Mouse (Mus musculus) myocyte (in vitro differentiated cells): ENCODE measurements at regions not wholly inside any gene's neighbourhood (a gene's known extent, or its start where the extent isn't known, plus 50 kb on each side); places are given as distances from the start of the nearest gene placed in this dataset.

Source experiments
- H3K27me3 ChIP-seq: one replicate; pipeline ENCODE4 v1.6.1; 2011; ENCODE audit not compliant: control insufficient read depth, insufficient read depth, insufficient read length
- H3K36me3 ChIP-seq: one replicate; pipeline ENCODE4 v1.6.1; 2011; ENCODE audit not compliant: control insufficient read depth, insufficient read depth
- H3K4me2 ChIP-seq: one replicate; pipeline ENCODE4 v1.6.1; 2011; ENCODE audit warnings: low read depth, control low read depth
- H3K4me3 ChIP-seq: one replicate; pipeline ENCODE4 v1.5.1; 2011; ENCODE audit warnings: mild to moderate bottlenecking, control low read depth, moderate library complexity
- H3K79me2 ChIP-seq: one replicate; pipeline ENCODE4 v1.6.1; 2011; ENCODE audit not compliant: control insufficient read depth, insufficient read depth
- H3ac ChIP-seq: one replicate; pipeline ENCODE4 v1.6.1; 2011; ENCODE audit not compliant: control insufficient read depth, insufficient read length
- CEBPB ChIP-seq: IDR thresholded peaks from 2 replicates; pipeline ENCODE4 v1.6.1; 2011; ENCODE audit warnings: mild to moderate bottlenecking, moderate library complexity; ENCODE audit not compliant: poor library complexity, insufficient read depth, severe bottlenecking
- E2F4 ChIP-seq: IDR thresholded peaks from one replicate; pipeline ENCODE4 v1.6.1; 2011; ENCODE audit warnings: mild to moderate bottlenecking, control low read depth, moderate library complexity; ENCODE audit not compliant: insufficient read depth
- MAX ChIP-seq: IDR thresholded peaks from one replicate; pipeline ENCODE4 v1.6.1; 2011; ENCODE audit warnings: low read depth, mild to moderate bottlenecking, control low read depth
- MYOD1 ChIP-seq, 3 experiments: IDR thresholded peaks; one replicate each; pipeline ENCODE4 v1.6.1; 2011; ENCODE audit warnings: control low read depth in 2 of 3, low read depth in 2 of 3, mild to moderate bottlenecking in 2 of 3, moderate library complexity in 1 of 3; ENCODE audit not compliant: insufficient read length in 2 of 3, control insufficient read depth in 1 of 3
- MYOG ChIP-seq, 3 experiments: IDR thresholded peaks; one replicate each; pipeline ENCODE4 v1.6.1; 2011; ENCODE audit warnings: control low read depth in 2 of 3, low read depth in 2 of 3, mild to moderate bottlenecking in 2 of 3; ENCODE audit not compliant: insufficient read length in 2 of 3, control insufficient read depth in 1 of 3, insufficient read depth in 1 of 3
- POLR2A ChIP-seq: IDR thresholded peaks from one replicate; pipeline ENCODE4 v1.6.1; 2011; ENCODE audit warnings: low read depth, mild to moderate bottlenecking, control low read depth, moderate library complexity; ENCODE audit not compliant: insufficient read length
- POLR2AphosphoS2 ChIP-seq: IDR thresholded peaks from one replicate; pipeline ENCODE4 v1.6.1; 2011; ENCODE audit warnings: low read depth, control low read depth; ENCODE audit not compliant: insufficient read length
- REST ChIP-seq: IDR thresholded peaks from one replicate; pipeline ENCODE4 v1.6.1; 2011; ENCODE audit warnings: mild to moderate bottlenecking, control low read depth, moderate library complexity; ENCODE audit not compliant: insufficient read depth, insufficient read length
- SRF ChIP-seq: IDR thresholded peaks from one replicate; pipeline ENCODE4 v1.6.1; 2011; ENCODE audit warnings: low read depth; ENCODE audit not compliant: control insufficient read depth, insufficient read length
- TCF12 ChIP-seq: IDR thresholded peaks from one replicate; pipeline ENCODE4 v1.6.1; 2011; ENCODE audit warnings: mild to moderate bottlenecking, control low read depth; ENCODE audit not compliant: poor library complexity, insufficient read depth, severe bottlenecking
- TCF3 ChIP-seq: IDR thresholded peaks from one replicate; pipeline ENCODE4 v1.6.1; 2011; ENCODE audit warnings: low read depth, control low read depth; ENCODE audit not compliant: insufficient read length
- USF1 ChIP-seq: IDR thresholded peaks from one replicate; pipeline ENCODE4 v1.6.1; 2011; ENCODE audit warnings: low read depth, mild to moderate bottlenecking, control low read depth, moderate library complexity

GRCm38 (mm10) chr6:50822236-50823151, 168.3 kb upstream of the Npvf start:
- Histone ChIP-seq H3K36me3 (no peaks in the 10 kb centered on the region), H3K27me3 (peaks cover 30% of the 10 kb centered on the region), H3K4me2 (no peak overlapping the region), H3ac (no peak overlapping the region), H3K4me3 (no peak overlapping the region), H3K79me2 (no peaks in the 10 kb centered on the region)
- TF ChIP-seq MAX (no peak), TCF12 (no peak), REST (no peak), E2F4 (no peak), USF1 (no peak), MYOG (IDR thresholded peaks at IDR 0.05; ENCODE audit: control insufficient read depth in 1 of 3, insufficient read depth in 1 of 3, insufficient read length in 2 of 3, low read depth in 2 of 3) (no peak), MYOD1 (IDR thresholded peaks at IDR 0.05; ENCODE audit: control insufficient read depth in 1 of 3, insufficient read length in 2 of 3, low read depth in 2 of 3) (no peak), SRF (no peak), POLR2A (no peak), CEBPB (no peak), TCF3 (no peak)

GRCm38 (mm10) chr6:50823220-50823910, 169.1 kb upstream of the Npvf start:
- H3K36me3 ChIP-seq = no peaks in the 10 kb centered on the region

GRCm38 (mm10) chr6:50824466-50824865, 170.2 kb upstream of the Npvf start:
- H3K36me3 ChIP-seq = no peaks in the 10 kb centered on the region
- no peak overlapping the region for H3ac ChIP-seq
- H3K79me2 ChIP-seq = no peaks in the 10 kb centered on the region
- peaks cover 25% of the 10 kb centered on the region for H3K27me3 ChIP-seq
- no peak overlapping the region for H3K4me2 ChIP-seq
- H3K4me3 ChIP-seq = no peak overlapping the region
- TF ChIP-seq SRF (no peak), CEBPB (no peak), USF1 (no peak), TCF12 (no peak), MYOD1 (IDR thresholded peaks at IDR 0.05; ENCODE audit: control insufficient read depth in 1 of 3, insufficient read length in 2 of 3, low read depth in 2 of 3) (no peak), POLR2A (no peak), TCF3 (no peak), POLR2AphosphoS2 (no peak), REST (no peak), MAX (no peak), E2F4 (no peak), MYOG (IDR thresholded peaks at IDR 0.05; ENCODE audit: control insufficient read depth in 1 of 3, insufficient read depth in 1 of 3, insufficient read length in 2 of 3, low read depth in 2 of 3) (no peak)

More at GRCm38 (mm10) chr6:50823220-50823910, 169.1 kb upstream of the Npvf start:
- no peak overlapping the region for H3K4me3 ChIP-seq
- no peaks in the 10 kb centered on the region for H3K79me2 ChIP-seq
- TF ChIP-seq REST = no peak
- no peak for TF ChIP-seq TCF12
- TF ChIP-seq MYOG (IDR thresholded peaks at IDR 0.05; ENCODE audit: control insufficient read depth in 1 of 3, insufficient read depth in 1 of 3, insufficient read length in 2 of 3, low read depth in 2 of 3) = no peak
- TF ChIP-seq CEBPB = no peak
- TF ChIP-seq POLR2A = no peak
- no peak for TF ChIP-seq SRF
- no peak for TF ChIP-seq MAX
- TF ChIP-seq TCF3 = no peak
- TF ChIP-seq USF1 = no peak
- TF ChIP-seq POLR2AphosphoS2 = no peak
- no peak for TF ChIP-seq E2F4
- no peak for TF ChIP-seq MYOD1 (IDR thresholded peaks at IDR 0.05; ENCODE audit: control insufficient read depth in 1 of 3, insufficient read length in 2 of 3, low read depth in 2 of 3)
- no peak overlapping the region for H3ac ChIP-seq
- H3K4me2 ChIP-seq = no peak overlapping the region
- peaks cover 29% of the 10 kb centered on the region for H3K27me3 ChIP-seq

GRCm38 (mm10) chr6:50831725-50832124, 177.5 kb upstream of the Npvf start:
- no peaks in the 10 kb centered on the region for H3K36me3 ChIP-seq
- H3K27me3 ChIP-seq = peaks cover 8% of the 10 kb centered on the region
- no peak overlapping the region for H3K4me2 ChIP-seq
- H3K79me2 ChIP-seq = no peaks in the 10 kb centered on the region
- H3ac ChIP-seq = no peak overlapping the region
- no peak for TF ChIP-seq TCF12
- no peak for TF ChIP-seq TCF3
- no peak for TF ChIP-seq REST
- no peak for TF ChIP-seq E2F4
- no peak for TF ChIP-seq MYOG (IDR thresholded peaks at IDR 0.05; ENCODE audit: control insufficient read depth in 1 of 3, insufficient read depth in 1 of 3, insufficient read length in 2 of 3, low read depth in 2 of 3)
- TF ChIP-seq SRF = no peak
- no peak for TF ChIP-seq USF1
- TF ChIP-seq MAX = no peak
- no peak for TF ChIP-seq POLR2A
- TF ChIP-seq MYOD1 (IDR thresholded peaks at IDR 0.05; ENCODE audit: control insufficient read depth in 1 of 3, insufficient read length in 2 of 3, low read depth in 2 of 3) = no peak
- TF ChIP-seq POLR2AphosphoS2 = no peak
- no peak for TF ChIP-seq CEBPB
- H3K4me3 ChIP-seq = no peak overlapping the region
